Mouse (Mus musculus) T-cell, adult 2 months (primary cell): Measurements from ENCODE around the gene Zfp663.

Experiments used
- DNase-seq: peaks from one replicate; pipeline ENCODE4 v3.0.0; 2022; ENCODE audit warnings: low spot score

Gene Zfp663

GRCm38 (mm10) chr2:165370348-165370747, 1.8 kb upstream of the Zfp663 start:
- DNase-seq, result no peak

DNA sequence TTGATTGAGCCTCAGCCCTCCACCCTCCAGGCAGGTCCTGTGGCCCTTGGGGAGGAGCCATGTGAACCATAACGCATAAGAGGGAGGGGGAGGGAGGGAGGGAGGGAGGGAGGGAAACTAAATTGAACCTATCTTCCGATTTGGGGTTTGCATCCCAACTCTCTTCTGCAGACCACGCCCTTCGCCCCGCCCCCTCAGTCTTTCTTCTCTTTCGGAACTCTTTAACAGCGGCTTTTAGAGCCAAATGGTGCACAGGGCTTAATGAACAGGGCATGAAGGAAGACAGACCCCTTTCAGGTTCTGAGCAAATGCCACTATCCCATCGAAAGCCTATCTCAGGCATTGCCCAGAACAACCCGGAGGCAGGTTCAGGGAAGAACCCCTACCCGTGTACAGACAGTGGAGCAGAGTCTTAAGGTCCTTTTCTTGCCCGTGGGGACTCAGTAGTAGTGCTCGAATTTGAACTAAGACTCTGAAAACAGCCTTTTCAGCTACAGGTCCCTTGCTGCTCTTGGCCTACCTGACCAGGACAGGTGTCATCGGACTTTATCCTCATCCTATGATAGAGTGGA, 575 bp downstream of the Zfp663 start:
- no peak for DNase-seq

GRCm38 (mm10) chr2:165367047-165367520, 1.4 kb downstream of the Zfp663 start:
- DNase-seq, result no peak

DNA sequence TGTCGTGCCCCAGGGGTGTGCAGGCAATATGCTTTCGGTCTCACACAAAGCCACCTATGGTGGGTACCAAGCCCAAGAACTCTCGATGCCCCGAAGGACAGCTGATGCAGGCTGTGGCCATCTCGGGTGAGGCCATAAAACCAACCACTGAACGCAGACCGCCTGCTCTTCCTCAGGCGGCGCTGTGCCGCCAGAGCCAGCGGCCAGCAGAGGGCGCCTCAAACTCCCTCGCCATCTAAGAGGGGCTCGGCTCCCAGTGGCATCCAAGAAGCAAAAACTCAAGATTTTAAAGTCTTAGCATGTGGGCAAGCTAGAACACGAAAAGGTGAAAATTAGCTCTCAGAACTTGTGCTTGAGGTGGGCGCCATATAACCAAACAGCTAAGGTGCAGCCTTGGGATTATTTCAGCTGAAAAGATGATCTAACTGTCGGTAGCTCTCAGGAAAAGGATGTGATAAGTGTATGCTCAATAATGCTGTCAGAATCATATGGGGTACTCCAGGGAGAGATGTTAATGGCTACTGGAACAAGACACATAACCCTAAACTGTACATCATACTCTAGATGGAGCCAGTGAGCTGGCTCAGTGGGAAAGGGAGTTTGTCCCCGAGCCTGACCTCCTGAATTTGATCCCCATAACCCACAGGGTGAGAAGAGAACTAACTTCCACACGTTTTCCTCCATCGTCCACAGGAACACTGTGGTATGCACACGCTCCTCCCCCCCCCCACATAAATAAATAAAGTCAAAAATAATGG, 4.0 kb downstream of the Zfp663 start:
- DNase-seq, result peak; percentile 33

DNA sequence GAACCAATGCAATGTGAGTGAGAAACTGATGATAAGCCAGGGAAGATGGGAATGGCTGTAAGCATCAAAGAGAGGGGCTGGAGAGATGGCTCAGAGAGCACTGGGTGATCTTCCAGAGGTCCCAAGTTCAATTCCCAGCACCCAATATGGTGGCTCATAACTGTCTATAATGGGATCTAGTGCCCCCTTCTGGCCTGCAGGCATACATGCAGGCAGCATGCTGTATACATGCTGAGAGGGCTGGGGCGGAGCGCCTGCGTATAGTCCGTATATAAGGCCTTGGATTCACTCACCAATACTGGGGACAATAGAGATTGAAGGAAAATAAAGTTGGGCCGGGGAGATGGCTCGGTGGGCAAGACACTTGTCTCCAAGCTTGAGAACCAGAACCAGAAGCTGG, 5.2 kb downstream of the Zfp663 start:
- no peak for DNase-seq

DNA sequence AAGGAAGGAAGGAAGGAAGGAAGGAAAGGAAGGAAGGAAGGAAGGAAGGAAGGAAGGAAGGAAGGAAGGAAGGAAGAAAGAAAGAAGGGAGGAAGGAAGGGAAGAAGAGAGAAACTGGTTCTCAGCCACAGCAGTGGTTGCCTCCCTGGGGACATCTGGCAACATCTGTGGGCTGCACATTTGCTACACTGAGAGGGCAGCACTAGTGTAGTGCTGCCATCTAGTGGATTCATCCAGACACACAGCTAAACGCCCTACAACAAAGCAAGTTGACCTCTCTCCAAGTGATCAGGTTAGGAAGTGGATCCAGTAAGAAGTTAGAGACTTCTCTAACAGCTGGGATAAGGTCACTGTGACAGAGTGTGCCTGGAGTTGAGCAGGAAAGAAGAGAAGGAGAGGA, 7.7 kb downstream of the Zfp663 start:
- DNase-seq, result peak; percentile 40

DNA sequence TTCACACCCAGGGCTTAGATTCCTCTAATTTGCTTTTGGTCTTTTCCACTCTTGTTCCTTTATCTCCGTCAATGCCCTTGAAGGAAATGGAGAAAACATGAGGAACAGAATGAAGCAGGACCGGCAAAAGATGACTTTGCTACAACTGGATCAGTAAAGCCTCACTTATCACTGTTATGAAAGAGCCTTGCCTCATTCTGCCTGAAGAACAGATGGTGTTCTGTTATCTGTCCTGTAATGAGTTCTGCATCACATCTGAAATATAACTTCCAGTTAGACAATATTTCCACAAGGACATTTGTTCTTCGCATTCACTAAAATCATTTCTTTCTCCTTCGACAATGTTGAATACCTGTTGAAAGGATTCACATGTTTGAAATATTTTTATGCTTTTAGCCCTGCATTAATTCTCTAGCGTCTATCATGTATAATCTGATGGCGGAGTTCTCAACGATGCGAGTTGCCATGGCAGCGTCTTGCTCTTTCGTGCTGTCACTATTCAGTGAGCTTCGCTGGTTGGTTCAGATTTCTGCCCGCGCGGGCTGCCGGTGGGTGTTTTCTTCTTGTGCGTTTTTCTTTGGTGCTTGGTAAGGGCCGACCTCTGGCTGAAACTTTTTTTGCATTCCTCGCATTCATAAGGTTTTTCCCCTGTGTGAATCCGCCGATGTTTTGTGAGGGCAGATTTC, 16.6 kb downstream of the Zfp663 start:
- no peak for DNase-seq

- no peak for DNase-seq
These were observed 19.1 kb downstream of the Zfp663 start for GRCm38 (mm10) chr2:165349466-165349865.

DNA sequence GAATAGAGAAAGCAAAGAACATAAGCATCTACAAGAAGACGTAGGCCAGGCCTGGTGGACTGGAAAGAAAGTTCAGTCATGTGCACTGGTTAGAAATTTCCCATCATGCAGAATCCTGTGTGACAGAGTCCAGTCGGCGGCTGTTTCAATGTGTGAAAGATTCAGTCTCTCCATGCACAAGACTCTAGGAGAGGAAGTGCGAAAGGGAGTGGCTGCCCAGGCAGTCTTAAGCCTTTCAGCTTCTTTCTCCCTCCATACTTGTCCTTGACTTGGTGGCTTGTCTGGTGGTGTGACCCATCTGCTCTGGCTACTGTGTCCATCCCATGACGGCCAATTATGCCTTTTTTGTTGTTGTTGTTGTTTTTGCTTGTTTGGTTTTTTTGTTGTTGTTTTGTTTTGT, 22.3 kb downstream of the Zfp663 start:
- DNase-seq, result no peak

DNA sequence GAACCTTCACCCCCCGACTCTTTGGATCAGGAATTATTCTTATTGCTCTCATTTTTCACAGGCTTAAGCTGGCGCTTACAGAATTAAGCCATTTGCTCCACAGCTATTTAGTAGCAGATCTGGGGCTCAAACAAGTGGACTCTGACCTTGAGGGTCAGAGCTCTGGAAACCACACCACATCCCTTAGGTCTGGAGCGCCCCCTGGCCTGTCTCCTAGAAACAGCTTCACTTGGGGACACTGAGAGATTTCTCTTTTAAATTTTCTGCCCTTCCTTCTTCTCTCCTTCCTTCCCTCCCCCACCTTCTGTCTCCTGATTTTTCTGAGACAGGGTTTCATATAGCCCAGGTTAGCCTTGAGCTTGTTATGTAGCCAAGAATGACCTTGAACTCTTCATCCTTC, 31.3 kb downstream of the Zfp663 start:
- DNase-seq, result no peak

DNA sequence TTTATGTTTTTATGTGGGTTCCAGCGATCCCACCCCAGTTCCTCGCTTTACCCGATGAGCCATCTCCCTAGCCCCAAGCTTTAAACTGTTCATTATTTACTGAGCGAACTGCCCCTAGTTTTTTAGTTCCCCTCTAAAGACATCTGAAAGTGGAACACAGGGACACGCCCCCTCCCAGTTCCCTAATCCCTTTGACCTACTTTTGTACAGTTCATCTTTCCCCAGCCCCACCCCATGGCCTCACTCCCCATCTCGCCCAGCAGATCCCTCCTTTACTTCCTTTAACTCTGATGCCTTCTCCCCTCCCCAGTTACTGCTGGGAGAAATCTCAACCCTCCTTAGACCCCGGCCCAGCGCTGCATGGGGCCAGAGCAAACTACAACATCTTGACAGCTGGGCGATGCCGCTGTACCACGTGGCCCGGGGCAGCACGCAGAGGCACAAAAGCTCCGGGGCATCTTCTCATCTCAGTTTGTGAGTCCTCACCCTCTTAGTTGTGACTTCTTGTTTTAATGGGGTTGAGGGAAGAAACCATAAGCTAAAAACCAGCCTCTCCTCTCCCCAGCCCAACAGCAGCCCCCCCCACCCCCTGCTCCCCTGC, 35.8 kb downstream of the Zfp663 start:
- DNase-seq, result no peak

- DNase-seq, result peak; percentile 7
These were observed 38.8 kb downstream of the Zfp663 start for GRCm38 (mm10) chr2:165329703-165330102.

- DNase-seq, result no peak
These were observed 39.8 kb downstream of the Zfp663 start for GRCm38 (mm10) chr2:165328746-165329145.

- DNase-seq, result no peak
These were observed 41.1 kb downstream of the Zfp663 start for GRCm38 (mm10) chr2:165327386-165327785.

DNA sequence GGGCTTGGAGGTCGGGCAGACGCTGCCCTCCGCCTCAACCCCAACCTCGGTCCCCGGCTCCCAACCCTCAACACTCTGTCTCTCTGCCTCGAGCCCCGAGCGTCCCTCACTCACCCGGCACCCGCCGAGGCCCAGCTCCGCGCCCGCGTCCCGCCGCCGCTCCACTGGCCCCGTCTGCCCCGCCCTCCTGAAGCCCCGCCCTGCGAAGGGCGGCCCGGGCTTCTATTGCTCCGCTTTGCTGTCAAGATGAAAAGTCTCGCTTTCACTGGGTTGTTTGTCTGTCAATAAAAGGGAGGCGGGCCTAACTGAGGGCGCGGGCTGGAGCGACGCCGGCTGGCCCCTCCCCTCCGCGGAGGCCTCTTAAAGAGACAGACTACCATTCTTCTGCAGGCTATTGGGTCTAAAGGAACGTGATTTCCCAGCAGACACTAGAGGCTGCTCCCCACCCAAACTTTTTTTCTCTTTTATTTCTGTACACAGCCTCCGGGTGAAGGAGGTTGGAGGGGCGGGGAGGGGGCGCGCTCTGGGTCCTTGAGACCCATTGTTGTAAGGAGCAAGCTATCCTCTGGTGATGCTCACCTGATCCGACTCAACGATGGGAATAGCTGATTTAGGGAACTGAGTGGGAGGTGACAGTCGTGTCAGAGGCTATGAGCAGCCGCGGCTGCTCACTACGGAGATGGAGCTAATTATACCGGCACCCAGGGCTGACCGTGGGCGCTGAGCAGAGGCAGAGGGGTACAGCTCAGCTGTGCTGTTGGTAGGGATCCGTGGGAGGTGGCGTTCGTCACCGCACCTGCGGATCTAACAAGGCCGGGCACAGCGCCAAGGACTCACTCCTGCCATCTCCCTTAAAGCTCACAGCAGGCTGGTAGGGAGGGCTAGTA, 42.0 kb downstream of the Zfp663 start, which contains the start of gene Elmo2:
Gene Elmo2, minus strand, starts transcription at position 176 of the 887 bp plus-strand sequence.
- peak; percentile 98 for DNase-seq

GRCm38 (mm10) chr2:165325521-165326303, 42.8 kb downstream of the Zfp663 start:
- DNase-seq, result no peak

DNA sequence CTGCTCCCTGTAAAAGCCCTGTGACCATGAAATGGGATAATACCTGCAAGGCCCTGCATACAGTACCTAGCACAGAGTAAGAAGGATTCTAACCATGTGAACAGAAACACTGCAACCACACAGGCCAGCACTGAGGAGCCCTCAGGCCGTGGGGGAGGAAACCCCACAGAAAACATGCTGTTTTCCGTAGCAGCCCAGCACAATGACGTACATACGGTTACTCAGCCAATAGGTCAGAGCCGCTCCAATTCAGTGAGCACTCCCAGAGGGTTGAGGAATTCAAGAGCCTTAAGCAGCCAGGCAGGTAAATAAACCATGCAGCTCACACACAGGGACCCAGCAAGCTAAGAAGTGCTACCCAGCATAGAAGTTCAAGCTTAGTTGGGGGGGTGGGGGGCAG, 44.6 kb downstream of the Zfp663 start:
- no peak for DNase-seq

DNA sequence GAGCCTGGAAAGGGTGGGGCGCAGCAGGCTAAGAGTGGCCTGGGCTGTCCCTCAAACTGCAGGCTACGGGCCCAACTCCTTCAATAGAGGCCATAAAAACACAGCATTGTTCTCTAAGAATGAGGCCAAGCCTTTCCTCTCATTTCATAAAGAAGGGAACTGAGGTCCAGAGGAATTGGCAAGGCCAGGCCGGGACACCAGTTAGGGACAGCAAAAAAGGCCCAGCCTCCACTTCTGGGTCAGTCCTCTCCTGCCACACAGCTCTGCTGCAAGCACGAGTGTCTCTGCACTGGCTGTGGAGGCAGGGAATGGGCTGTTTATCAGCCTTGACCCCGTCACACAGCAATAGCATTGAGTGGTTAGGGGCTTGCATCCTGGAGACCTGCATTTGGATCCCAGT, 45.0 kb downstream of the Zfp663 start:
- no peak for DNase-seq

GRCm38 (mm10) chr2:165321981-165322735, 46.4 kb downstream of the Zfp663 start:
- no peak for DNase-seq

GRCm38 (mm10) chr2:165321381-165321888, 47.1 kb downstream of the Zfp663 start:
- DNase-seq, result peak; percentile 34
